Mouse (Mus musculus) ovary, postnatal 10 days (tissue): ENCODE data around the gene Olfr1298.

Experiments used
- DNase-seq: peaks from one replicate; pipeline ENCODE4 v3.0.0; 2022; ENCODE audit warnings: low spot score

Gene Olfr1298

GRCm38 (mm10) chr2:111649101-111649500, at the start of gene Olfr1298:
Olfr1298 (minus strand) TSS chr2:111649201.
- no peak for DNase-seq

GRCm38 (mm10) chr2:111661119-111661518, 12.1 kb upstream of the Olfr1298 start, which contains the start of gene Olfr1299:
Olfr1299 (plus strand) TSS chr2:111661419.
- DNase-seq: no peak

GRCm38 (mm10) chr2:111626397-111626796, 22.6 kb downstream of the Olfr1298 start, which contains the start of gene Olfr1297:
Olfr1297 (minus strand) TSS chr2:111626497.
- no peak for DNase-seq
